Mouse (Mus musculus): ENCODE data around the gene Chat. TPM values are rescaled to one million over a fixed set of nuclear protein-coding genes. Genes with fewer than 3 reads are reported as not detected.

Gene Chat
- total RNA-seq, 1 experiment from 2014 or later: not detected

Other genes with a start within 250 kb of the Chat start
- gene Ogdhl, start 144.0 kb downstream of the Chat start, total RNA-seq (2021): 7.6 and 8.0 TPM in 2 replicates
- not detected in 2 replicates for gene 1700024G13Rik, start 77.6 kb downstream of the Chat start, total RNA-seq (2021)
- not detected in 2 replicates for gene Slc18a3, start 1.1 kb downstream of the Chat start, total RNA-seq (2021)
- 12.0 and 13.4 TPM in 2 replicates for gene Ercc6, start 47.5 kb upstream of the Chat start, total RNA-seq (2021)
- 0.67 and 0.75 TPM in 2 replicates for gene Prrxl1, start 133.4 kb upstream of the Chat start, total RNA-seq (2021)
- 0.11 and 0.49 TPM in 2 replicates for gene 3425401B19Rik, start 219.3 kb upstream of the Chat start, total RNA-seq (2021)